Mouse (Mus musculus): ENCODE data around the gene Nufip2. TPM values are rescaled to one million over a fixed set of nuclear protein-coding genes. Genes with fewer than 3 reads are reported as not detected.

Gene Nufip2
- total and polyA plus RNA-seq, 3 experiments, result 24.7 to 56.1 (median 50.5) TPM

GRCm38 (mm10) chr11:77789512-77789911 lies 103.6 kb downstream of the Nufip2 start:
- no peak for TF ChIP-seq RCOR1 (IDR thresholded peaks at IDR 0.05; ENCODE audit: low read depth, low read length)
- no peak for TF ChIP-seq USF1 (IDR thresholded peaks at IDR 0.05; ENCODE audit: low read depth, low read length)
- no peak for TF ChIP-seq POLR2AphosphoS5 (IDR thresholded peaks at IDR 0.05; ENCODE audit: borderline replicate concordance, low read depth, low read length)
- TF ChIP-seq ZC3H11A (IDR thresholded peaks at IDR 0.05; ENCODE audit: low read depth, low read length), result no peak
- TF ChIP-seq SIN3A (IDR thresholded peaks at IDR 0.05; ENCODE audit: low read length), result no peak
- TF ChIP-seq ZMIZ1 (IDR thresholded peaks at IDR 0.05; ENCODE audit: low read depth, low read length), result no peak
- no peak for TF ChIP-seq HCFC1 (IDR thresholded peaks at IDR 0.05; ENCODE audit: low read depth, low read length)
- no peak for TF ChIP-seq TCF12 (IDR thresholded peaks at IDR 0.05; ENCODE audit: low read depth, low read length)
- no peak for TF ChIP-seq KAT2A (conservative IDR thresholded peaks at IDR 0.05; ENCODE audit: low read depth, low read length)
- TF ChIP-seq NELFE (IDR thresholded peaks at IDR 0.05; ENCODE audit: low read depth, low read length), result no peak
- TF ChIP-seq MYB (IDR thresholded peaks at IDR 0.05; ENCODE audit: low read depth, low read length), result no peak
- TF ChIP-seq MAX (IDR thresholded peaks at IDR 0.05; ENCODE audit: low read length), result no peak
- no peak for TF ChIP-seq RAD21 (IDR thresholded peaks at IDR 0.05; ENCODE audit: low read depth, low read length)
- no peak for TF ChIP-seq UBTF (IDR thresholded peaks at IDR 0.05; ENCODE audit: borderline replicate concordance, insufficient read depth, low read depth, low read length)
- no peak for TF ChIP-seq CHD2 (IDR thresholded peaks at IDR 0.05; ENCODE audit: low read length)
- no peak for TF ChIP-seq MYC (IDR thresholded peaks at IDR 0.05; ENCODE audit: low read depth, low read length)
- TF ChIP-seq ZKSCAN1 (IDR thresholded peaks at IDR 0.05; ENCODE audit: low read depth, low read length), result no peak
- TF ChIP-seq MEF2A (IDR thresholded peaks at IDR 0.05; ENCODE audit: extremely low read depth, insufficient replicate concordance, low read depth, low read length, poor library complexity, severe bottlenecking), result no peak
- TF ChIP-seq BHLHE40 (IDR thresholded peaks at IDR 0.05; ENCODE audit: borderline replicate concordance, low read depth, low read length), result no peak
- no peak for TF ChIP-seq ELF1 (IDR thresholded peaks at IDR 0.05; ENCODE audit: low read depth, low read length)
- Histone ChIP-seq H3K9ac (ENCODE audit: control insufficient read depth, low read depth, low read length, poor library complexity, severe bottlenecking) (no peak overlapping the region), H3K36me3 (ENCODE audit: control insufficient read depth in 1 of 2, insufficient read depth in 2 of 2, low read length in 2 of 2) (peaks cover 0 to 45% of the 10 kb centered on the region in 2 experiments; a peak in 2 of 4 replicates), H3K27ac (ENCODE audit: control insufficient read depth, low read depth, low read length) (no peak overlapping the region), H3K27me3 (ENCODE audit: control insufficient read depth in 1 of 2, insufficient read depth in 2 of 2, low read length in 2 of 2) (no peaks in the 10 kb centered on the region), H3K79me2 (ENCODE audit: control insufficient read depth, insufficient read depth, low read length, poor library complexity) (no peaks in the 10 kb centered on the region; the same call in 1 of the 2 replicates), H3K4me3 (ENCODE audit: control insufficient read depth in 1 of 2, insufficient read depth in 1 of 2, low read depth in 2 of 2, low read length in 2 of 2) (no peak overlapping the region), H3K9me3 (replicated peaks; ENCODE audit: insufficient read depth, low read length) (no peaks in the 10 kb centered on the region), H3K4me1 (ENCODE audit: control insufficient read depth in 1 of 2, insufficient read depth in 2 of 2, low read length in 2 of 2) (peaks cover 30 to 50% of the 10 kb centered on the region in 2 experiments)
- no peak for DNase-seq (ENCODE audit: low read depth, low spot score)

GRCm38 (mm10) chr11:77790286-77790685 lies 104.3 kb downstream of the Nufip2 start:
- Histone ChIP-seq H3K4me1 (ENCODE audit: control insufficient read depth in 1 of 2, insufficient read depth in 2 of 2, low read length in 2 of 2) (peaks cover 26 to 43% of the 10 kb centered on the region in 2 experiments), H3K36me3 (ENCODE audit: control insufficient read depth in 1 of 2, insufficient read depth in 2 of 2, low read length in 2 of 2) (peaks cover 0 to 38% of the 10 kb centered on the region in 2 experiments; a peak in 2 of 4 replicates), H3K9me3 (replicated peaks; ENCODE audit: insufficient read depth, low read length) (no peaks in the 10 kb centered on the region), H3K27me3 (ENCODE audit: control insufficient read depth in 1 of 2, insufficient read depth in 2 of 2, low read length in 2 of 2) (no peaks in the 10 kb centered on the region), H3K4me3 (ENCODE audit: control insufficient read depth in 1 of 2, insufficient read depth in 1 of 2, low read depth in 2 of 2, low read length in 2 of 2) (no peak overlapping the region), H3K79me2 (ENCODE audit: control insufficient read depth, insufficient read depth, low read length, poor library complexity) (no peaks in the 10 kb centered on the region; the same call in 1 of the 2 replicates), H3K27ac (ENCODE audit: control insufficient read depth, low read depth, low read length) (no peak overlapping the region), H3K9ac (ENCODE audit: control insufficient read depth, low read depth, low read length, poor library complexity, severe bottlenecking) (no peak overlapping the region)
- no peak for TF ChIP-seq E2F4 (IDR thresholded peaks at IDR 0.05; ENCODE audit: borderline replicate concordance, low read depth, low read length)
- TF ChIP-seq MYC (IDR thresholded peaks at IDR 0.05; ENCODE audit: low read depth, low read length), result no peak
- no peak for TF ChIP-seq ZMIZ1 (IDR thresholded peaks at IDR 0.05; ENCODE audit: low read depth, low read length)
- TF ChIP-seq CHD2 (IDR thresholded peaks at IDR 0.05; ENCODE audit: low read length), result no peak
- no peak for TF ChIP-seq JUND (IDR thresholded peaks at IDR 0.05; ENCODE audit: low read depth, low read length)
- no peak for TF ChIP-seq RCOR1 (IDR thresholded peaks at IDR 0.05; ENCODE audit: low read depth, low read length)
- no peak for TF ChIP-seq TAL1 (IDR thresholded peaks at IDR 0.05; ENCODE audit: low read length)
- TF ChIP-seq MYB (IDR thresholded peaks at IDR 0.05; ENCODE audit: low read depth, low read length), result no peak
- TF ChIP-seq CHD1 (IDR thresholded peaks at IDR 0.05; ENCODE audit: low read depth, low read length), result no peak
- TF ChIP-seq NRF1 (IDR thresholded peaks at IDR 0.05; ENCODE audit: insufficient read depth, low read depth, low read length, poor library complexity, severe bottlenecking), result no peak
- no peak for TF ChIP-seq GABPA (IDR thresholded peaks at IDR 0.05; ENCODE audit: low read depth, low read length)
- no peak for DNase-seq (ENCODE audit: low read depth, low spot score)
